Mouse (Mus musculus) midbrain, embryonic 11.5 days (tissue): ENCODE data around the gene Aars. TPM values are rescaled to one million over a fixed set of nuclear protein-coding genes. Genes with fewer than 3 reads are reported as not detected.
A peak's percentile ranks its signal among the peaks of the same experiment; 100 is the strongest.
"Not testable (repeated sequence)": the region's sequence is repeated elsewhere in the genome, so short reads cannot be mapped to it uniquely, and the experiment has no call there.

Experiments used
- ATAC-seq: fragments of 200-750 bp; cut with Nextera tagmentation; 2 replicates; pipeline ENCODE4 v1.8.0; 2017; ENCODE audit warnings: moderate TSS enrichment, moderate library complexity; ENCODE audit not compliant: low FRiP score
- DNase-seq: peaks from one replicate; pipeline ENCODE4 v3.0.0; 2015; ENCODE audit warnings: low spot score; ENCODE audit errors: missing footprints
- H3K27ac ChIP-seq: fragments of 300-500 bp; sonication (generic); 2 replicates; pipeline ENCODE4 v1.5.1; 2014; ENCODE audit warnings: low read depth, low read length
- H3K27me3 ChIP-seq: fragments of 300-500 bp; sonication (generic); 2 replicates; pipeline ENCODE4 v1.6.1; 2014; ENCODE audit warnings: mild to moderate bottlenecking, low read length, moderate library complexity, mixed read lengths; ENCODE audit not compliant: control insufficient read depth, insufficient read depth
- H3K36me3 ChIP-seq: fragments of 300-500 bp; sonication (generic); 2 replicates; pipeline ENCODE4 v1.6.1; 2014; ENCODE audit warnings: mild to moderate bottlenecking, low read length, moderate library complexity, mixed read lengths; ENCODE audit not compliant: control insufficient read depth, insufficient read depth
- H3K4me1 ChIP-seq: fragments of 300-500 bp; sonication (generic); 2 replicates; pipeline ENCODE4 v1.6.1; 2014; ENCODE audit warnings: low read length; ENCODE audit not compliant: control insufficient read depth, insufficient read depth
- H3K4me2 ChIP-seq: fragments of 300-500 bp; sonication (generic); 2 replicates; pipeline ENCODE4 v1.6.1; 2014; ENCODE audit warnings: mild to moderate bottlenecking, moderate library complexity
- H3K4me3 ChIP-seq: fragments of 300-500 bp; sonication (generic); 2 replicates; pipeline ENCODE4 v1.5.1; 2014; ENCODE audit warnings: low read depth, low read length
- H3K9ac ChIP-seq: fragments of 300-500 bp; sonication (generic); 2 replicates; pipeline ENCODE4 v1.6.1; 2014; ENCODE audit warnings: low read length
- H3K9me3 ChIP-seq: fragments of 300-500 bp; sonication (generic); 2 replicates; pipeline ENCODE4 v1.6.1; 2016; ENCODE audit warnings: low read length; ENCODE audit not compliant: control insufficient read depth
- WGBS: fragments of 180-500 bp; shearing (Covaris S2); extraction: QIAGEN DNeasy Blood & Tissue Kit; methylation state at CpG from one replicate; pipeline ENCODE4 v1.1.7; 2014; 5-methylcytosine and 5-hydroxymethylcytosine counted together
- polyA plus RNA-seq: library from polyadenylated mRNA; unstranded; fragments of >200 nt; fragmentation: Nextera tagmentation; extraction: Ambion mirVana; gene quantifications from 2 replicates; pipeline ENCODE4 v1.2.1, GENCODE M21; 2014

Aars gene
- polyA plus RNA-seq, 1 experiment from 2014 or later: 79.9 TPM

GRCm38 (mm10) chr8:111081580-111082258 lies 48.8 kb downstream of the Aars start:
- Histone ChIP-seq H3K27ac (no peak overlapping the region), H3K4me3 (no peak overlapping the region)

GRCm38 (mm10) chr8:111083936-111084335 lies 51.0 kb downstream of the Aars start:
- H3K27ac ChIP-seq, ATAC-seq, H3K9ac ChIP-seq, H3K36me3 ChIP-seq, H3K4me2 ChIP-seq, H3K4me3 ChIP-seq, H3K9me3 ChIP-seq, DNase-seq, H3K27me3 ChIP-seq, H3K4me1 ChIP-seq: not testable (repeated sequence)
- 87% methylated on average over 5 of the region's 5 CpGs for WGBS

More at GRCm38 (mm10) chr8:111081580-111082258, 48.8 kb downstream of the Aars start:
- WGBS: 28% methylated on average over 12 of the region's 12 CpGs
- no peak overlapping the region for H3K9ac ChIP-seq
- no peak overlapping the region for H3K4me2 ChIP-seq
- peaks cover 10% of the 10 kb centered on the region for H3K4me1 ChIP-seq
- DNase-seq: no peak
- ATAC-seq: peak; percentile 59; the same call in 1 of the 2 replicates
- H3K9me3 ChIP-seq: no peaks in the 10 kb centered on the region
- H3K27me3 ChIP-seq: no peaks in the 10 kb centered on the region
- H3K36me3 ChIP-seq: no peaks in the 10 kb centered on the region

- H3K36me3 ChIP-seq: no peaks in the 10 kb centered on the region
- no peak overlapping the region for H3K4me2 ChIP-seq
- H3K4me3 ChIP-seq: no peak overlapping the region
- H3K9me3 ChIP-seq: no peaks in the 10 kb centered on the region
- H3K27ac ChIP-seq: no peak overlapping the region
- H3K4me1 ChIP-seq: no peaks in the 10 kb centered on the region; the same call in 1 of the 2 replicates
- ATAC-seq (no peak), DNase-seq (peak; percentile 90)
- H3K9ac ChIP-seq: no peak overlapping the region
- 1% methylated on average over 2 of the region's 2 CpGs for WGBS
- H3K27me3 ChIP-seq: no peaks in the 10 kb centered on the region
Observed at GRCm38 (mm10) chr8:111090126-111090525, 57.2 kb downstream of the Aars start.

GRCm38 (mm10) chr8:111091706-111092105 lies 58.8 kb downstream of the Aars start:
- Histone ChIP-seq H3K9me3 (no peaks in the 10 kb centered on the region), H3K36me3 (no peaks in the 10 kb centered on the region), H3K4me1 (peaks cover 4% of the 10 kb centered on the region), H3K4me2 (no peak overlapping the region), H3K9ac (no peak overlapping the region), H3K4me3 (no peak overlapping the region), H3K27ac (no peak overlapping the region), H3K27me3 (no peaks in the 10 kb centered on the region)
- DNase-seq (no peak), ATAC-seq (no peak)
- WGBS: 84% methylated on average over 7 of the region's 7 CpGs

- H3K9ac ChIP-seq, H3K36me3 ChIP-seq, DNase-seq, H3K4me1 ChIP-seq, H3K9me3 ChIP-seq, ATAC-seq, H3K4me2 ChIP-seq, H3K4me3 ChIP-seq, H3K27me3 ChIP-seq, H3K27ac ChIP-seq: not testable (repeated sequence)
- WGBS: 84% methylated on average over 4 of the region's 6 CpGs
Observed at GRCm38 (mm10) chr8:111092326-111092725, 59.4 kb downstream of the Aars start, which contains the start of gene Clec18a. Clec18a (minus strand) TSS chr8:111092426.

GRCm38 (mm10) chr8:111093865-111094718 lies 61.1 kb downstream of the Aars start, which contains the start of gene Pdpr:
Pdpr (plus strand) TSS chr8:111094630.
- H3K27ac ChIP-seq: no peak within 1 kb of the TSS

GRCm38 (mm10) chr8:111094719-111095302 lies 61.9 kb downstream of the Aars start:
- not testable (repeated sequence) for H3K27ac ChIP-seq, H3K36me3 ChIP-seq, H3K27me3 ChIP-seq, H3K4me1 ChIP-seq, H3K9me3 ChIP-seq
- WGBS: under 1% methylated on average over 61 of the region's 69 CpGs
- ATAC-seq: peak; percentile 81; the same call in 1 of the 2 replicates
- peak; percentile 87 for DNase-seq
- Histone ChIP-seq H3K9ac (peak overlapping the region; percentile 67), H3K4me3 (peak overlapping the region; percentile 59), H3K4me2 (peak overlapping the region; percentile 79)

More at GRCm38 (mm10) chr8:111093865-111094718, 61.1 kb downstream of the Aars start, which contains the start of gene Pdpr:
- Histone ChIP-seq H3K9ac (peak within 1 kb of the TSS; percentile 67), H3K4me1 (peaks cover 4% of the 10 kb centered on the region), H3K36me3 (no peaks in the 10 kb centered on the region), H3K27me3 (no peaks in the 10 kb centered on the region), H3K9me3 (no peaks in the 10 kb centered on the region), H3K4me2 (peak within 1 kb of the TSS; percentile 79), H3K4me3 (peak within 1 kb of the TSS; percentile 59)
- ATAC-seq: peak; percentile 94
- WGBS: 6% methylated on average over 64 of the region's 72 CpGs
- peak; percentile 99 for DNase-seq
